Mouse (Mus musculus) T-cell, adult 2 months (primary cell): ENCODE measurements around the gene Yif1b.

Source experiments
- DNase-seq: peaks from one replicate; pipeline ENCODE4 v3.0.0; 2022; ENCODE audit warnings: low spot score

Yif1b gene

GRCm38 (mm10) chr7:29281201-29282073 is 43.3 kb downstream of the Yif1b start, which contains the start of gene Spint2:
Gene Spint2, minus strand, starts transcription at chr7:29281912.
- peak; percentile 67 for DNase-seq

GRCm38 (mm10) chr7:29282074-29282554 is 44.0 kb downstream of the Yif1b start:
- DNase-seq: no peak

GRCm38 (mm10) chr7:29283876-29284275 is 45.7 kb downstream of the Yif1b start:
- no peak for DNase-seq

- DNase-seq: no peak
These were observed 46.4 kb downstream of the Yif1b start for GRCm38 (mm10) chr7:29284523-29284922.

- no peak for DNase-seq
These were observed 49.4 kb downstream of the Yif1b start for GRCm38 (mm10) chr7:29287481-29287880.

GRCm38 (mm10) chr7:29288079-29288478 is 50.0 kb downstream of the Yif1b start:
- no peak for DNase-seq

- DNase-seq: peak; percentile 51
These were observed 51.0 kb downstream of the Yif1b start, which contains the start of gene Ppp1r14a for GRCm38 (mm10) chr7:29288942-29289638. Gene Ppp1r14a, plus strand, starts transcription at chr7:29289308.

GRCm38 (mm10) chr7:29289856-29290255 is 51.7 kb downstream of the Yif1b start:
- no peak for DNase-seq

- no peak for DNase-seq
These were observed 52.8 kb downstream of the Yif1b start for GRCm38 (mm10) chr7:29290691-29291485.

- DNase-seq: no peak
These were observed 53.7 kb downstream of the Yif1b start for GRCm38 (mm10) chr7:29291616-29292457.

GRCm38 (mm10) chr7:29292458-29293098 is 54.4 kb downstream of the Yif1b start:
- DNase-seq: no peak

- DNase-seq: no peak
These were observed 55.3 kb downstream of the Yif1b start for GRCm38 (mm10) chr7:29293131-29294065.

GRCm38 (mm10) chr7:29294111-29294761 is 56.1 kb downstream of the Yif1b start:
- no peak for DNase-seq

GRCm38 (mm10) chr7:29295861-29296647 is 57.9 kb downstream of the Yif1b start:
- no peak for DNase-seq

- peak; percentile 61 for DNase-seq
These were observed 58.9 kb downstream of the Yif1b start for GRCm38 (mm10) chr7:29296998-29297397.
